Mouse (Mus musculus) left cerebral cortex, adult 9 months (tissue): ENCODE results near the gene Grin3b.

Experiments used
- DNase-seq, 2 experiments: peaks; one replicate each; pipeline ENCODE4 v3.0.0; 2022; ENCODE audit warnings: low spot score in 2 of 2

Grin3b gene

GRCm38 (mm10) chr10:79988506-79989271, 18.2 kb downstream of the Grin3b start, which contains the start of gene Cnn2:
TSS of gene Cnn2 (plus strand) at chr10:79988584.
- no peak for DNase-seq

GRCm38 (mm10) chr10:79989272-79989786, 18.8 kb downstream of the Grin3b start:
- no peak for DNase-seq

GRCm38 (mm10) chr10:79989870-79990269, 19.4 kb downstream of the Grin3b start:
- no peak for DNase-seq

- no peak for DNase-seq
Observed at GRCm38 (mm10) chr10:79991099-79991498, 20.6 kb downstream of the Grin3b start.

- no peak for DNase-seq
Observed at GRCm38 (mm10) chr10:79991548-79991947, 21.0 kb downstream of the Grin3b start.

- DNase-seq = no peak
Observed at GRCm38 (mm10) chr10:79994397-79995115, 24.0 kb downstream of the Grin3b start.

GRCm38 (mm10) chr10:79995636-79996035, 25.1 kb downstream of the Grin3b start:
- no peak for DNase-seq

GRCm38 (mm10) chr10:79996272-79997033, 25.9 kb downstream of the Grin3b start, which contains the start of gene Abca7:
TSS of gene Abca7 (plus strand) at chr10:79996494.
- DNase-seq = peak; percentile 83 to 96

- peak in 1 of 2 experiments; percentile 73 for DNase-seq
Observed at GRCm38 (mm10) chr10:79997034-79997760, 26.7 kb downstream of the Grin3b start.

GRCm38 (mm10) chr10:79997819-79998218, 27.3 kb downstream of the Grin3b start:
- DNase-seq = no peak

GRCm38 (mm10) chr10:80001945-80002344, 31.4 kb downstream of the Grin3b start:
- DNase-seq = no peak

- DNase-seq = no peak
Observed at GRCm38 (mm10) chr10:80002829-80003228, 32.3 kb downstream of the Grin3b start.

GRCm38 (mm10) chr10:80003374-80004232, 33.1 kb downstream of the Grin3b start:
- no peak for DNase-seq

GRCm38 (mm10) chr10:80004233-80004705, 33.8 kb downstream of the Grin3b start:
- no peak for DNase-seq

GRCm38 (mm10) chr10:80011740-80012139, 41.2 kb downstream of the Grin3b start:
- no peak for DNase-seq

- no peak for DNase-seq
Observed at GRCm38 (mm10) chr10:80013609-80014008, 43.1 kb downstream of the Grin3b start.

GRCm38 (mm10) chr10:80014484-80015290, 44.2 kb downstream of the Grin3b start:
- DNase-seq = no peak

GRCm38 (mm10) chr10:80015583-80015982, 45.1 kb downstream of the Grin3b start:
- no peak for DNase-seq

GRCm38 (mm10) chr10:80016511-80016910, 46.0 kb downstream of the Grin3b start, which contains the start of gene Arhgap45:
TSS of gene Arhgap45 (plus strand) at chr10:80016653.
- peak in 1 of 2 experiments; percentile 30 for DNase-seq
